Mouse (Mus musculus) CH12.LX (cell line): ENCODE measurements around the gene Rpl18a. TPM values are rescaled to one million over a fixed set of nuclear protein-coding genes. Genes with fewer than 3 reads are reported as not detected.

Experiments used
- DNase-seq: peaks from one replicate; pipeline ENCODE4 v3.0.0-alpha.2; 2013; ENCODE audit errors: extremely low read depth
- H3K27ac ChIP-seq: 2 replicates; pipeline ENCODE4 v1.5.1; 2012; ENCODE audit warnings: low read depth, mild to moderate bottlenecking, control low read depth, moderate library complexity; ENCODE audit not compliant: insufficient read depth
- H3K27me3 ChIP-seq: replicated peaks from 2 replicates; pipeline ENCODE3; 2012; ENCODE audit warnings: inconsistent platforms
- H3K36me3 ChIP-seq, 2 experiments: replicated peaks in 1 of 2; 2 replicates each; pipeline versions ENCODE3 to v1.6.1; 2012; ENCODE audit warnings: inconsistent platforms in 1 of 2, low read length in 1 of 2, mild to moderate bottlenecking in 1 of 2, mixed read lengths in 1 of 2, moderate library complexity in 1 of 2; ENCODE audit not compliant: control insufficient read depth in 1 of 2, insufficient read depth in 1 of 2
- H3K4me1 ChIP-seq, 2 experiments: 2 replicates each; pipeline ENCODE4 v1.6.1; 2012; ENCODE audit warnings: inconsistent platforms in 1 of 2, moderate library complexity in 1 of 2; ENCODE audit not compliant: insufficient read depth in 2 of 2, control insufficient read depth in 1 of 2
- H3K4me2 ChIP-seq: 2 replicates; pipeline ENCODE4 v1.6.1; 2012; ENCODE audit warnings: low read depth, mild to moderate bottlenecking, control low read depth; ENCODE audit not compliant: poor library complexity, insufficient read depth, severe bottlenecking
- H3K4me3 ChIP-seq, 3 experiments: fragments of 150-350 bp in 1 of 3; sonication (generic) in 1 of 3; replicated peaks in 1 of 3; 2 replicates each; pipeline versions ENCODE3 to v1.5.1; 2011 to 2012; ENCODE audit warnings: low read depth in 2 of 3, low read length in 2 of 3, mild to moderate bottlenecking in 2 of 3, moderate library complexity in 2 of 3, control low read depth in 1 of 3, improper control_type of control experiment in 1 of 3, inconsistent platforms in 1 of 3, mixed read lengths in 1 of 3; ENCODE audit not compliant: poor library complexity in 1 of 3
- H3K79me2 ChIP-seq: replicated peaks from 2 replicates; pipeline ENCODE4 v1.6.1; 2012; ENCODE audit warnings: mild to moderate bottlenecking, moderate library complexity; ENCODE audit not compliant: control insufficient read depth, poor library complexity, insufficient read depth, severe bottlenecking; ENCODE audit errors: extremely low read depth
- H3K9ac ChIP-seq: 2 replicates; pipeline ENCODE4 v1.6.1; 2012; ENCODE audit warnings: low read depth, mild to moderate bottlenecking, control low read depth, moderate library complexity; ENCODE audit not compliant: insufficient read depth
- H3K9me3 ChIP-seq: replicated peaks from 2 replicates; pipeline ENCODE3; 2012; ENCODE audit warnings: low read length, inconsistent platforms, mixed read lengths
- BHLHE40 ChIP-seq: IDR thresholded peaks from 2 replicates; pipeline ENCODE4 v1.6.1; 2011; ENCODE audit warnings: mild to moderate bottlenecking, low read depth, low read length, improper control_type of control experiment
- CHD2 ChIP-seq: IDR thresholded peaks from 2 replicates; pipeline ENCODE4 v1.6.1; 2011; ENCODE audit warnings: low read length, improper control_type of control experiment
- EP300 ChIP-seq: IDR thresholded peaks from 2 replicates; pipeline ENCODE4 v1.6.1; 2011; ENCODE audit warnings: low read length, improper control_type of control experiment
- GABPA ChIP-seq: IDR thresholded peaks from 2 replicates; pipeline ENCODE4 v1.6.1; 2012; ENCODE audit warnings: low read depth, low read length, improper control_type of control experiment, inconsistent platforms; ENCODE audit not compliant: insufficient replicate concordance
- HCFC1 ChIP-seq: IDR thresholded peaks from 2 replicates; pipeline ENCODE4 v1.6.1; 2012; ENCODE audit warnings: low read depth, mild to moderate bottlenecking, inconsistent platforms, low read length, improper control_type of control experiment
- JUN ChIP-seq: IDR thresholded peaks from 2 replicates; pipeline ENCODE4 v1.6.1; 2011; ENCODE audit warnings: low read depth, mild to moderate bottlenecking, low read length, improper control_type of control experiment, moderate library complexity; ENCODE audit not compliant: insufficient read depth
- JUND ChIP-seq: conservative IDR thresholded peaks from 2 replicates; pipeline ENCODE4 v1.6.1; 2011; ENCODE audit warnings: low read depth, low read length, improper control_type of control experiment
- KAT2A ChIP-seq: IDR thresholded peaks from 2 replicates; pipeline ENCODE4 v1.6.1; 2012; ENCODE audit warnings: low read length, improper control_type of control experiment, inconsistent platforms; ENCODE audit not compliant: insufficient replicate concordance
- MAZ ChIP-seq: IDR thresholded peaks from 2 replicates; pipeline ENCODE4 v1.6.1; 2012; ENCODE audit warnings: low read depth, mild to moderate bottlenecking, inconsistent platforms, low read length, improper control_type of control experiment, moderate library complexity
- MXI1 ChIP-seq: IDR thresholded peaks from 2 replicates; pipeline ENCODE4 v1.6.1; 2011; ENCODE audit warnings: mild to moderate bottlenecking, low read depth, low read length, improper control_type of control experiment
- MYC ChIP-seq: IDR thresholded peaks from 2 replicates; pipeline ENCODE4 v1.6.1; 2011; ENCODE audit warnings: low read depth, mild to moderate bottlenecking, improper control_type of control experiment, low read length
- PAX5 ChIP-seq: IDR thresholded peaks from 2 replicates; pipeline ENCODE4 v1.6.1; 2012; ENCODE audit warnings: low read length, inconsistent platforms, mixed read lengths
- POLR2AphosphoS2 ChIP-seq: IDR thresholded peaks from 2 replicates; pipeline ENCODE4 v1.6.1; 2011; ENCODE audit warnings: low read depth, low read length, improper control_type of control experiment
- RAD21 ChIP-seq: IDR thresholded peaks from 2 replicates; pipeline ENCODE4 v1.6.1; 2011; ENCODE audit warnings: low read depth, mild to moderate bottlenecking, low read length, improper control_type of control experiment, moderate library complexity
- RCOR1 ChIP-seq: conservative IDR thresholded peaks from 2 replicates; pipeline ENCODE4 v1.6.1; 2012; ENCODE audit warnings: low read depth, mild to moderate bottlenecking, inconsistent platforms, low read length, improper control_type of control experiment
- TBP ChIP-seq: conservative IDR thresholded peaks from 2 replicates; pipeline ENCODE4 v1.6.1; 2011; ENCODE audit warnings: low read depth, low read length, improper control_type of control experiment
- TCF12 ChIP-seq: IDR thresholded peaks from 2 replicates; pipeline ENCODE4 v1.6.1; 2014; ENCODE audit warnings: low read depth, mild to moderate bottlenecking, inconsistent platforms, low read length, improper control_type of control experiment
- UBTF ChIP-seq: IDR thresholded peaks from 2 replicates; pipeline ENCODE4 v1.6.1; 2012; ENCODE audit warnings: low read depth, mild to moderate bottlenecking, inconsistent platforms, low read length, improper control_type of control experiment, moderate library complexity
- USF2 ChIP-seq: conservative IDR thresholded peaks from 2 replicates; pipeline ENCODE4 v1.6.1; 2011; ENCODE audit warnings: low read depth, low read length, improper control_type of control experiment
- ZMIZ1 ChIP-seq: IDR thresholded peaks from 2 replicates; pipeline ENCODE4 v1.6.1; 2012; ENCODE audit warnings: low read depth, mild to moderate bottlenecking, inconsistent platforms, low read length, improper control_type of control experiment
- ZNF384 ChIP-seq: IDR thresholded peaks from 2 replicates; pipeline ENCODE4 v1.6.1; 2012; ENCODE audit warnings: low read depth, low read length, improper control_type of control experiment, inconsistent platforms
- dilution Hi-C: fragments of 300-500 bp; cut with MboI; formaldehyde crosslinking; loops from 2 replicates; pipeline ENCODE4 v1.14.3; 2020; ENCODE audit warnings: low sequenced_read_pairs; ENCODE audit not compliant: extremely low pct_unique_long_range_greater_than_20kb, extremely low pct_ligation_motif_present
- in situ Hi-C: fragments of 300-500 bp; cut with MboI; formaldehyde crosslinking; loops from 3 replicates; pipeline ENCODE4 v1.14.3; 2019; ENCODE audit warnings: low sequenced_read_pairs, low pct_ligation_motif_present, low pct_unique_long_range_greater_than_20kb, mixed read lengths
- polyA plus RNA-seq: library from polyadenylated mRNA; unstranded; fragments of >175 nt; gene quantifications from 2 replicates; pipeline ENCODE4 v1.2.1, GENCODE M21; 2012; ENCODE audit warnings: low read depth; ENCODE audit not compliant: insufficient read length
- total RNA-seq, 2 experiments: library from RNA; depleted of rRNA; stranded (reverse); fragments of 300-350 nt in 1 of 2; fragments of >200 nt in 1 of 2; gene quantifications; 2 replicates each; pipeline ENCODE4 v1.2.3; 2012 to 2014

Gene Rpl18a
- total and polyA plus RNA-seq, 3 experiments, result 2,035 to 5,917 (median 3,837) TPM

GRCm38 (mm10) chr8:70852595-70853231, 44.5 kb downstream of the Rpl18a start:
- no peak for TF ChIP-seq TBP
- TF ChIP-seq MAZ, result no peak
- no peak for TF ChIP-seq ZMIZ1
- no peak for TF ChIP-seq ZNF384
- no peak for TF ChIP-seq UBTF
- no peak for TF ChIP-seq JUN
- TF ChIP-seq JUND, result no peak
- no peak for TF ChIP-seq MXI1
- TF ChIP-seq MYC, result no peak
- TF ChIP-seq GABPA, result no peak
- no peak for TF ChIP-seq TCF12
- no peak for TF ChIP-seq HCFC1
- no peak for TF ChIP-seq EP300
- TF ChIP-seq BHLHE40, result no peak
- no peak for TF ChIP-seq PAX5
- TF ChIP-seq USF2, result no peak
- no peak overlapping the region for H3K4me3 ChIP-seq
- H3K9ac ChIP-seq, result no peak overlapping the region
- no peak overlapping the region for H3K27ac ChIP-seq
- H3K27me3 ChIP-seq, result peaks cover 68% of the 10 kb centered on the region
- DNase-seq, result no peak
- dilution Hi-C loops, result no loop called here
- H3K4me2 ChIP-seq, result no peak overlapping the region
- H3K4me1 ChIP-seq, result peaks cover 14 to 29% of the 10 kb centered on the region in 2 experiments
- no peaks in the 10 kb centered on the region for H3K36me3 ChIP-seq
- H3K9me3 ChIP-seq, result no peaks in the 10 kb centered on the region
- no peaks in the 10 kb centered on the region for H3K79me2 ChIP-seq
- in situ Hi-C loops, result no loop called here

- dilution Hi-C loops (no loop called here), in situ Hi-C loops (no loop called here)
- Histone ChIP-seq H3K79me2 (no peaks in the 10 kb centered on the region), H3K4me1 (peaks cover 14 to 25% of the 10 kb centered on the region in 2 experiments), H3K9me3 (no peaks in the 10 kb centered on the region), H3K27ac (no peak overlapping the region), H3K36me3 (no peaks in the 10 kb centered on the region), H3K9ac (no peak overlapping the region), H3K27me3 (peaks cover 74% of the 10 kb centered on the region), H3K4me2 (no peak overlapping the region), H3K4me3 (no peak overlapping the region)
- TF ChIP-seq KAT2A, result no peak
- TF ChIP-seq CHD2, result no peak
- no peak for TF ChIP-seq HCFC1
- no peak for TF ChIP-seq RCOR1
- TF ChIP-seq POLR2AphosphoS2, result no peak
- TF ChIP-seq RAD21, result no peak
- TF ChIP-seq JUND, result no peak
- DNase-seq, result no peak
Measured at GRCm38 (mm10) chr8:70851837-70852236, 45.4 kb downstream of the Rpl18a start.
